Mouse (Mus musculus): ENCODE data around the gene 1700011L22Rik.
A peak's percentile ranks its signal among the peaks of the same experiment; 100 is the strongest.

Gene 1700011L22Rik

GRCm38 (mm10) chr8:79239320-79239719 is 9.1 kb downstream of the 1700011L22Rik start:
- DNase-seq (ENCODE audit: low spot score in 2 of 2) = no peak

GRCm38 (mm10) chr8:79229266-79229888 is 19.0 kb downstream of the 1700011L22Rik start:
- no peak for DNase-seq (ENCODE audit: low spot score in 2 of 2)

- DNase-seq (ENCODE audit: low spot score in 2 of 2) = no peak
These were observed 20.5 kb downstream of the 1700011L22Rik start for GRCm38 (mm10) chr8:79227916-79228315.

DNA sequence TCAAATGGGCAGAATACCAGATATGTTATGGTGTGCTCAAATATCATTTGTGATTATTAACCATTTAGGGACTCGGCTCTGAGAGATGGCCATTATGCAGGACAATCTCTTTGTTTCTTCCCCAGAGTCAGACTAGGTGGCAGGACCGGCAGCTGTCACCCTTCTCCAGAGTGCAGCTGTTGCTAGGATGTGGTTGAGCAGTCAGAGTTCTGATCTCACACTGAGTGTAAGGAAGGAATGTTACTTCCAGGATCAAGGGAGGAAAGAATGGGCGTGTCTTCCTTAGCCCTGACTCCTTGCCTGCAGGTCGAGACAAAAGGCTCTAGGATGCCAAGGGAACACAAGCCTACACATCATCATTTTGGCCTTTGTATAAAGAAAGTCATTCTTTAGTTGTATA is 21.2 kb downstream of the 1700011L22Rik start:
- no peak for DNase-seq (ENCODE audit: low spot score in 2 of 2)

GRCm38 (mm10) chr8:79226046-79226445 is 22.3 kb downstream of the 1700011L22Rik start:
- DNase-seq (ENCODE audit: low spot score in 2 of 2) = no peak

GRCm38 (mm10) chr8:79225586-79225985 is 22.8 kb downstream of the 1700011L22Rik start:
- peak; percentile 42 to 46 for DNase-seq (ENCODE audit: low spot score in 2 of 2)

- DNase-seq (ENCODE audit: low spot score in 2 of 2) = no peak
These were observed 24.0 kb downstream of the 1700011L22Rik start for GRCm38 (mm10) chr8:79224363-79224762.

DNA sequence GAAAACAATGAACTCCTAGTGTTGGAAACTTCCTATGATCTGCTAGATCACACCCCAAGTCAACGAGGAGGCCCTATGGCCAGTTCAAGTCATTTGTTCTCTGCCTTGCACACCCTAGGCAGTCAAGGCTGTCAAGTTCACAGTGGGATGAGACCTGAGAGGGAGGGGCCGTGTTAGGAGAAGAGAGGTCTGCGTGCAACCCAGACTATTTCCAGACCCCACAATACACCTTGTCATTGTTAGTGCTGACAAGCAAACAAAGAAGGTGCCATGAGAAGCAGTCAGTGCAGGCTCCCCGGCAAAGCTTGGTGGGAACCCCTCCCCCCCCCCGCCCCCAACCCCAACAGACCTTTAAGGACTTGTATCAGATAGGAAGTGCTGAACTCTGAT is 25.6 kb downstream of the 1700011L22Rik start:
- DNase-seq (ENCODE audit: low spot score in 2 of 2) = no peak

DNA sequence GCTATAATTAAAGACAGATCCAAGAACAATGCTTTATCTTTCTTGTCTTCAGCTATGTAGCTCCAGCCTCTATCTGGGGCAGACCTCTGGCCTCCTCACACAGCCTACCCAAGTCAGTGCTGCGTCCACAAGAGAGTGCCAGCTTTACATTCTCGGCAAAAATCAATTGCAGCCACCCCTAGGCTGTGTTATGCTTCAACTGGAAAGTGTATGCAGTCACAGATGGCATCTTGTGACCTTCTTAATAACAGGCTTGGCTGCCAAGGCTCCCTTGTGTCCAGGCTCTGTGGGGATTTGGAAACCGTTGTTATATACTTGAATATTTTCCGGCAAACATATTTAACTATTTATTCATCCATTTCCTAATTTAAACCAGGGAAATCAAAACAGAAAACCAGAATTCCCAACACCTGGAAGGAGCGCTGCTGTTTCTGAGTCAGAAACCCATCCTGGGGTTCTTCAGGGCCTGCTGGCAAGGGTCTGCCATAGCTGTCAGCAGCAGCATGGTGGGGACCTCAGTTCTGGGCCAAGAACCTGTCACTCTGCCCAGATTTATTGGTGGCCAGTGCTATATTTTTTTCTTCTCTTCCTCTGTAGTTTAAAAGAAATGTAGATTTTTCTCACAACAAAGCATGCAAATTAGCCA is 26.1 kb downstream of the 1700011L22Rik start:
- DNase-seq (ENCODE audit: low spot score in 2 of 2) = no peak

DNA sequence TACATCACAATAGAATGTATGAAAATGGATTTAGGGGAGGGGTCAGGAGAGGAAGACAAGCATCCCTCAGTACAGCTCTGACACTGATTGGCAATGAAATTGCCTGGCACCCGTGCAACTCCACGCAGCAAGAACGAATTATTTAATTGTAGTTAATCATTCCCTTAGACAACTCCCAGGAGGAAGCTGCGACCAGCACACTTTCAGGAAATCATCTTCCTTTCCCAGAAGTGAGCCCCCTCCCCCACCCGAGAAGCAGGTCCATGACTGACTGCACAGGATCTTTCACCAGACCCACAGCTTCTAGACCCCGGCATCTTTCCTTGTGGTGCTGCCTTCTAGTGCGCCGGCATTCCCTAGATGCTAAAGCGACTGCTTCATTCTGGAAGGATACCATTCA is 36.7 kb downstream of the 1700011L22Rik start:
- no peak for DNase-seq (ENCODE audit: low spot score in 2 of 2)

DNA sequence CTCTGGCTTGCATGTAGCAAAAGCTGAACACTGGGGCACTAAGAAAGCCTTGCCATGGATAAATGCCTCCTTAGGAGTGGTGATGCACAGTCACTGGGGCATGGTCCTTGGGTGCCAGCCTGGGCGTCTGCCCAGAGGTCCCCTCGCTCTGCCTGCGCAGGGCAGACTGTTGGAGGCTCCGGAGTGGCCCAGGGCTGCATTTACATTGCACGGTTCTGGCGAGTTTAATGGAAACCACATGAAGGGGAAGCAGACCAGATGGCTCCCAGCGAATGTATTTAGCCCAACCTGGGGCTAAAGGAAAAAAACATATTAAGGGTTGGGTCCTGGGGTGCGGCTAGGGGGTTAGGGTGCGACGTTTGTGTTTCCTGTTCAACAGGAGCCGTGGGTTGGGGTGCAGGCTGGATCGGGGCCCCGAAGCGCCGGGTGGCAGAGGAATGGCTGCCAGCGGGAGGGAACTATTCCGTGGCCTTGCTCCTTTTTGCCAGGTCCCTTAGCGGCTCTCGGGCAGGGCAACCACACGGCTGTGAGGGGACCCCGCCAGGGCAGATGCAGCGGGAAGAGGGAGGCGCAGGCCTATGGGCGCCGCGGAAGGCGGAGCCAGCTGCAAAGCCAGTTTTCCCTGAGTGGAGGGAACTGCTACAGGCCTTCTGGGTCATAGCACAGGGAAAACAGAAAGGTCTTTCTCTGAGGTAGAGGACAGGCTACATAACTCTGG is 38.6 kb downstream of the 1700011L22Rik start:
- no peak for DNase-seq (ENCODE audit: low spot score in 2 of 2)

DNA sequence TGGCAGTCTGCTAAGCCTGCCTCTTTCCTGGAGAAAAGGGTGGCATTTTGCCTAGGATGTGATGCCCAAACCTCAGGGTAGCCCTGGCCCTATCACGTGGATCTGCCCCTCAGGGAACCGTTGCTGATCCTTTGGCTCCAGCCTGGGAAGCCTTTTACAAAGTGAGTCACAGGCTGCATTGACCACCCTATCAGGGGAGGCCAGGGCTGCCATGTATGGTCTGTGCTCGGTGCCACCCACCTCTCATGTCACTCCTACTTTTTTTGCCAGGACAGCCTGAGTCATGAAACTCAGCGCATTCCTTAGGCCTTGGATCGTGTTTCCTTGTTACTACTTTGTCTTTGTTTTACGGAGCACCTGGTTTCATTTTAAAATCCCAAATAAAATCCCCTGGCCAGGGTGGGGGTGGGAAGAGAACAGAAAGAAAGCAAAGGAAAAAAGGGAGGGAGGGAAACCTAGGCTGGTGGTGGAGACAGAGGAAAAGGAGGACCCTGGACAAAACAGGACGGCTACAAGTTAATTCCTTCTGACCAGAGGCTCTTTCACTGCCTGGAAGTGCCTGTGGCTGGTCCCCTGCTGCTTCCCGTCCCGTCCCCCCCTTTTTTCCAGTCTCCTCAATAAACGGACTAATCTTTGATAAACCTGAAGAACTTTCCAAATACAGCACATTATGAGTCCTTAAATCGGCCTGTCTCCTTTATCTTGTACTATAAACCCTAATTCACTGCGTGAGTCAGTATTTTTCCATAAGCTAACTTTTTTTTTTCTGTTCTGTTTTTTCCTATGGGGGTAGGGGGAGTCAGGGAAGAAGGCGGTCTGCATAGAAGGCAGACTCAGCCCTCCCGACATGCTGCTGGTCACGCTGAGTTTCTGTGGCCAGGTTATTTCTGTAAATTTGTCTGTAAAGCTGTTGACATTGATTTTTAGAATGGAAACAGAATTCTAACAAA is 39.4 kb downstream of the 1700011L22Rik start:
- no peak for DNase-seq (ENCODE audit: low spot score in 2 of 2)

- no peak for DNase-seq (ENCODE audit: low spot score in 2 of 2)
These were observed 40.2 kb downstream of the 1700011L22Rik start for GRCm38 (mm10) chr8:79208181-79208580.

- no peak for DNase-seq (ENCODE audit: low spot score in 2 of 2)
These were observed 41.5 kb downstream of the 1700011L22Rik start for GRCm38 (mm10) chr8:79206895-79207294.

- no peak for DNase-seq (ENCODE audit: low spot score in 2 of 2)
These were observed 46.8 kb downstream of the 1700011L22Rik start for GRCm38 (mm10) chr8:79201446-79202147.

DNA sequence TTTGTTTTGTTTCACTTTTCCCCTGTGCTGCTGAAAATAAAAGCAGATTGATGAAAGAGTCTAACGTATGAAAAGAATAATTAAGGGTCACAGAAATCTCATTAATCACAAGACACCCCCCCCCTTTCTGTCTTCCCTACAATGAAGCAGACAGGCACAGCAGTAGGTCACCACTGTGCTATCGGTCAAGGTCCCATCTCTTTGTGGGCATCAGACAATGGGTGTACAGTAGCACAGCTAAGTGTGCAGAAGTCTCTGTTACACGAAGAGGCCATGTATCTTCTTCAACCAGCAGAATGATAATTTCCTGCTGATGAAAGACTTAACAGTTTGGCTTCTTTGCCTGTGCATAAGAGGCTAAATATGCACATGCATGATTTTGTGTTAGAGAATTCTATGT is 49.7 kb downstream of the 1700011L22Rik start:
- DNase-seq (ENCODE audit: low spot score in 2 of 2) = no peak

DNA sequence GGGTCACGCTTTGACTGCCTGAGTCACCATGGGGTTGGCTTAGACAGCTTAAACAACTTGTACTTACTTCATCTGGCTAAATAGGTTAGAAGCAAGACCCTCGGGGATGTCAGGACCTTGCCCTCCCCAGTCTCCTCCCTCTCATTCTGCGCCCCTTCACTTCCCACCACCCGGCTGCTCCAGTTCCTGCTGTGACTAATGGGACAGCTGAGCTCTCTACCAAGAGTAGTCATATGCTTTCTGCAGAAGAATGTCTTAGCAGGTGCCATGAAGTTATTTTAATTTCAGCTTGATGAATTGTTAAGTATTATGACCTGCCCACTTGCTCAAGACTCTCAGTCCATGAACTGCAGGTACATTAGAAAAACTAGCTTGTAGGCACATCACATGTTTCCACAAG is 51.9 kb downstream of the 1700011L22Rik start:
- DNase-seq (ENCODE audit: low spot score in 2 of 2) = no peak

DNA sequence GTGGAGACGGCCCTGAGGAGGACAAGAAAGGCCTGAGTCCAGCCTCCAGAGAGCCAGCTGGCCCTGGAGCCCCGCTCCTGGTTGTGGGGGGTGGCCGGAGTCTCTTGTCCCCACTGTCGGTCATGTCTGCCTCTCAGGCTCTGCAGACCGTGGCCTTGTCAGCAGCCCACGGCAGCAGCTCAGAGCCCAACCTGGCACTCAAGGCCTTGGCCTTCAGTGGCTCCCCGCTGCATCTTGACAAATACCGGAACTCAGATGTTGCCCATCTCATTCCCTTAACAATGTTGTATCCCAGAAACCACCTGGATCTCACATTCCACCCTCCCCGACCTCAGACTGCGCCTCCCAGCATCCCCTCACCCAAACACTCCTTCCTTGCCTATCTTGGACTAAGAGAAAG is 58.3 kb downstream of the 1700011L22Rik start:
- DNase-seq (ENCODE audit: low spot score in 2 of 2) = no peak

DNA sequence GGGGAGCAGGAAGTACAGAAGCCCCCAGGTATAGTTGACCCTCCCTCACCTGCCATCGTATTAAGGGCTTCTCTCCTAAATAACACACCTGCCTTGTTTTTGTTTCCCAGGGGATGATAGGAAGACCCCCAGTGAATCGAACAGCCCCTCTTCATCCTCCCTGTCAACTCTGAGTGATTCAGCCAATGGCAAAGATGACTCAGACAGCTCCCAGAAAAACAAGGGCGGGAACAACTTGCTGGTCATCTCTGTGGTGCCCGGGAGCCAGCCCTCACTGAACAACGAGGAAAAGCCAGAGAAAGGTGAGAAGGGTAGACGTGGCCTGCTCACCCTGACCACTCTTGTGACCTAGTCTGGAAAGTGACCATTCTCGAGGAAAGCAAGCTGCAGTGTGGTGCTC is 62.9 kb downstream of the 1700011L22Rik start:
- no peak for DNase-seq (ENCODE audit: low spot score in 2 of 2)

DNA sequence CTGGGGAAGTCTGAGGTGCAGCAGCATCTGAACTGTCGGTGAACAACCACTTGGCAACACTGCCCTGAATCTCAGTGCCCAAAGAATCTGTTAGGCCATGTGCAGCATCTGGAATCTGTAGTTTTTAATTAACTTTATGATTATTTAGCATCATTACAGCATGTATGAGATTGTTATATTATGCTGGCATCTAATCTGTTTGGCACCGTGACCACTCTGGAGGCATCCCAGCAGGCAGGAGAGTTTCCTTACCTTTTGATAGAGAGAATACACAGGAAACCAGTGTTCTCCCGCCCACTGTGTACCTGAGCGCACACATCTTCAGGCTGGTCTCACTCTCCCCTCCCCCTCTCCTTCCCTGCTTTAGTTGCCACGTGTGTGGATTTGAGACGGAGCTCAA is 68.7 kb downstream of the 1700011L22Rik start:
- DNase-seq (ENCODE audit: low spot score in 2 of 2) = no peak

GRCm38 (mm10) chr8:79175991-79176390 is 72.4 kb downstream of the 1700011L22Rik start:
- no peak for DNase-seq (ENCODE audit: low spot score in 2 of 2)

Data from spleen, postnatal 36 days (tissue).